Mouse (Mus musculus) embryonic facial prominence, embryonic 15.5 days (tissue): Measurements from ENCODE around the gene 9430015G10Rik. TPM values are rescaled to one million over a fixed set of nuclear protein-coding genes. Genes with fewer than 3 reads are reported as not detected.

ENCODE experiments used
- polyA plus RNA-seq: library from polyadenylated mRNA; unstranded; fragments of >200 nt; fragmentation: Nextera tagmentation; extraction: Ambion mirVana; gene quantifications from 2 replicates; pipeline ENCODE4 v1.2.1, GENCODE M21; 2015

Gene 9430015G10Rik
- polyA plus RNA-seq, 1 experiment from 2014 or later = 32.8 TPM

Other genes starting within 250 kb of the 9430015G10Rik start
- 0.48 and 0.56 TPM in 2 replicates for gene Tas1r3, start 246.6 kb upstream of the 9430015G10Rik start, polyA plus RNA-seq
- gene Cptp, start 240.5 kb upstream of the 9430015G10Rik start, polyA plus RNA-seq = 18.0 and 20.1 TPM in 2 replicates
- gene Ints11, start 240.4 kb upstream of the 9430015G10Rik start, polyA plus RNA-seq = 71.7 and 73.1 TPM in 2 replicates
- gene Pusl1, start 218.2 kb upstream of the 9430015G10Rik start, polyA plus RNA-seq = 62.6 and 63.6 TPM in 2 replicates
- 25.1 and 26.2 TPM in 2 replicates for gene Acap3, start 218.2 kb upstream of the 9430015G10Rik start, polyA plus RNA-seq
- 108 and 109 TPM in 2 replicates for gene Ube2j2, start 166.2 kb upstream of the 9430015G10Rik start, polyA plus RNA-seq
- gene C1qtnf12, start 147.7 kb upstream of the 9430015G10Rik start, polyA plus RNA-seq = 68.2 and 73.8 TPM in 2 replicates
- gene B3galt6, start 117.3 kb upstream of the 9430015G10Rik start, polyA plus RNA-seq = 16.6 and 16.7 TPM in 2 replicates
- 165 and 172 TPM in 2 replicates for gene Sdf4, start 117.1 kb upstream of the 9430015G10Rik start, polyA plus RNA-seq
- gene Tnfrsf4, start 96.1 kb upstream of the 9430015G10Rik start, polyA plus RNA-seq = 1.1 and 1.2 TPM in 2 replicates
- 6.0 and 7.1 TPM in 2 replicates for gene Tnfrsf18, start 83.8 kb upstream of the 9430015G10Rik start, polyA plus RNA-seq
- gene Ttll10, start 50.6 kb upstream of the 9430015G10Rik start, polyA plus RNA-seq = 4.0 and 4.3 TPM in 2 replicates
- gene Rnf223, start 20.5 kb downstream of the 9430015G10Rik start, polyA plus RNA-seq = 0.67 and 1.8 TPM in 2 replicates
- gene Agrn, start 87.5 kb downstream of the 9430015G10Rik start, polyA plus RNA-seq = 72.1 and 82.0 TPM in 2 replicates
- 4.1 and 4.4 TPM in 2 replicates for gene Isg15, start 90.8 kb downstream of the 9430015G10Rik start, polyA plus RNA-seq
- gene AW011738, start 93.3 kb downstream of the 9430015G10Rik start, polyA plus RNA-seq = 3.1 and 3.6 TPM in 2 replicates
- 3.8 and 4.6 TPM in 2 replicates for gene Perm1, start 105.9 kb downstream of the 9430015G10Rik start, polyA plus RNA-seq
- 43.4 and 44.1 TPM in 2 replicates for gene Plekhn1, start 124.9 kb downstream of the 9430015G10Rik start, polyA plus RNA-seq
- 68.0 and 71.9 TPM in 2 replicates for gene Noc2l, start 126.0 kb downstream of the 9430015G10Rik start, polyA plus RNA-seq
- gene Samd11, start 145.7 kb downstream of the 9430015G10Rik start, polyA plus RNA-seq = 0.28 and 0.42 TPM in 2 replicates
- gene Vmn2r-ps159, start 221.1 kb downstream of the 9430015G10Rik start, polyA plus RNA-seq = 0.05 TPM in 1 of 2 replicates, not detected in the other